Mouse (Mus musculus) heart, postnatal 0 days (tissue): Measurements from ENCODE around the gene Nrl.

Experiments used
- CTCF ChIP-seq: IDR thresholded peaks from 2 replicates; pipeline ENCODE4 v1.5.1; 2016; ENCODE audit warnings: antibody characterized with exemption, control low read depth, low read depth
- EP300 ChIP-seq: IDR thresholded peaks from 2 replicates; pipeline ENCODE4 v1.6.1; 2016; ENCODE audit warnings: antibody characterized with exemption, low read depth

DNA sequence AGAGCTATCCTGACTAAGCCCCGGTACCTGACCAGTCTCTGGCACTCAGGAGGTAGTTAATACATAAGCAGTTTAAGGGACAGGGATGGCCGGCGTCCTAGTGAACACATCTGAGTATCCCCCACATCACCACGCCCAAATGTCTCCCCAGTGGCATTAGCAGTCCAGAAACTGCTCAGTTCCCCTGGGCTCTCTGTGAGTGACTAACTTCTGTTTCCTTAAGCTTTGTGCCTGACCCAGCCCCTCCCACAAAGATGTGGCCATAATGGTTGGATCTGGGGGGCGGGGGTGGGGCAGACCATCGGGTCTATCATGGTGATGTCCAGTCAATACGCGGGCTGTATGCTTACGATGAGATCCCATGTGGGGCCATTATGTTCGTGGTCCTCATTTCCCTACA lies 15.2 kb downstream of the Nrl start:
- TF ChIP-seq CTCF, result no peak
- TF ChIP-seq EP300, result no peak
